Mouse (Mus musculus): Measurements from ENCODE around the gene Gm5136.

- TF ChIP-seq TCF3 (IDR thresholded peaks at IDR 0.05; ENCODE audit: insufficient read length, low read depth) (no peak), POLR2AphosphoS2 (IDR thresholded peaks at IDR 0.05; ENCODE audit: insufficient read length, low read depth) (no peak), POLR2A (IDR thresholded peaks at IDR 0.05; ENCODE audit: insufficient read length, low read depth) (no peak), E2F4 (IDR thresholded peaks at IDR 0.05; ENCODE audit: insufficient read depth) (no peak), MAX (IDR thresholded peaks at IDR 0.05; ENCODE audit: low read depth) (no peak), TCF12 (IDR thresholded peaks at IDR 0.05; ENCODE audit: insufficient read depth, poor library complexity, severe bottlenecking) (no peak), MYOD1 (IDR thresholded peaks at IDR 0.05; ENCODE audit: control insufficient read depth in 1 of 3, insufficient read length in 2 of 3, low read depth in 2 of 3) (no peak), MYOG (IDR thresholded peaks at IDR 0.05; ENCODE audit: control insufficient read depth in 1 of 3, insufficient read depth in 1 of 3, insufficient read length in 2 of 3, low read depth in 2 of 3) (no peak)
Observed at GRCm38 (mm10) chr10:108697062-108697461, 2.9 kb downstream of the Gm5136 start.
